Mouse (Mus musculus): ENCODE results near the gene Krtap5-3. TPM values are rescaled to one million over a fixed set of nuclear protein-coding genes. Genes with fewer than 3 reads are reported as not detected.
"Not testable (repeated sequence)": the region's sequence is repeated elsewhere in the genome, so short reads cannot be mapped to it uniquely, and the experiment has no call there.

The Krtap5-3 gene
- not detected for polyA plus RNA-seq (2012; fragmentation: generic; extraction: Trizol)

DNA sequence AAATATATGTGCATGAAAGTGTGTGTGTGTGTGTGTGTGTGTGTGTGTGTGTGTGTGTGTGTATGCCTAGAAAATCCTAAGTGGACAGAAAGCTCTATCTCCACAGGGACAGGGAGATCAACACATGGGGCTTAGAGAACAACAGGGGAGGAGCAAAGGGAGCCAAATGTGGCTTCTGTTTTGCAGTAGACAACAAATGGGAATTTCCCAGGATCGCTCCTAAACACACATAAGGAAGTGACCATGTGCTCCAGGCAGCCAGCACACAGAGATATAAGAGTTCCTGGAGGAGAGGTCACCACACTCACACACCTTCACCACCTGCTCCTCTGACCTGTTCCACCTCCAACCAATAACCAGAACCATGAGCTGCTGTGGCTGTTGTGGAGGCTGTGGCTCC is at the start of gene Krtap5-3:
Gene Krtap5-3 (plus strand): TSS at position 301 of the 400 bp plus-strand sequence.
- Histone ChIP-seq H3ac (ENCODE audit: control insufficient read depth, insufficient read length) (no peak within 1 kb of the TSS), H3K4me3 (no peak within 1 kb of the TSS), H3K36me3 (ENCODE audit: control insufficient read depth, insufficient read depth) (no peaks in the 10 kb centered on the region), H3K79me2 (ENCODE audit: control insufficient read depth, insufficient read depth) (no peaks in the 10 kb centered on the region), H3K4me2 (ENCODE audit: low read depth) (no peak within 1 kb of the TSS), H3K27me3 (ENCODE audit: control insufficient read depth, insufficient read depth, insufficient read length) (peaks cover 4% of the 10 kb centered on the region)
- TF ChIP-seq TCF12 (IDR thresholded peaks at IDR 0.05; ENCODE audit: insufficient read depth, poor library complexity, severe bottlenecking) = no peak
- no peak for TF ChIP-seq MAX (IDR thresholded peaks at IDR 0.05; ENCODE audit: low read depth)
- no peak for TF ChIP-seq USF1 (IDR thresholded peaks at IDR 0.05; ENCODE audit: low read depth)

DNA sequence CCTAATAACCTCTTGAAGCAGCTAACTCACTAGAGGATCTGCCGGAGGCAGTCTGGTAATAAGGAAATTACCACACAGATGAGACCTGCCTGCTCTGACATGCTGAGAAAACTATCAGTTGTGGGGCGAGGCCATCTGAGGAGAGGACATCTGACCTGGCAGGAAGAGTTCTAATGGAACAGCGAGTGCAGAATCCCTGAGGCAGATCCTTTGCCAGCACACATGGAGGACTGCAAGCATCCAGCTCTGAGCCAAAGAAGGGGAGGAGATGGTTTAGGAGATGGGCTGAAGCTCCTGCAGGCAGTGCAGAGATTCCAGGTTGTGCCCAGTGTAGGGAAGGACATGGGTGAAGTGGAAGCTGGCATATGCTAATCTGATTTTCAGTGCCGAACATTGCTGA is 49.0 kb upstream of the Krtap5-3 start:
- no peak overlapping the region for H3ac ChIP-seq (ENCODE audit: control insufficient read depth, insufficient read length)
- no peaks in the 10 kb centered on the region for H3K27me3 ChIP-seq (ENCODE audit: control insufficient read depth, insufficient read depth, insufficient read length)
- H3K36me3 ChIP-seq (ENCODE audit: control insufficient read depth, insufficient read depth) = no peaks in the 10 kb centered on the region
- TF ChIP-seq CEBPB (IDR thresholded peaks at IDR 0.05; ENCODE audit: insufficient read depth, poor library complexity, severe bottlenecking) = no peak
- TF ChIP-seq MAX (IDR thresholded peaks at IDR 0.05; ENCODE audit: low read depth) = no peak
- no peak overlapping the region for H3K4me3 ChIP-seq
- no peak overlapping the region for H3K4me2 ChIP-seq (ENCODE audit: low read depth)
- H3K79me2 ChIP-seq (ENCODE audit: control insufficient read depth, insufficient read depth) = no peaks in the 10 kb centered on the region

DNA sequence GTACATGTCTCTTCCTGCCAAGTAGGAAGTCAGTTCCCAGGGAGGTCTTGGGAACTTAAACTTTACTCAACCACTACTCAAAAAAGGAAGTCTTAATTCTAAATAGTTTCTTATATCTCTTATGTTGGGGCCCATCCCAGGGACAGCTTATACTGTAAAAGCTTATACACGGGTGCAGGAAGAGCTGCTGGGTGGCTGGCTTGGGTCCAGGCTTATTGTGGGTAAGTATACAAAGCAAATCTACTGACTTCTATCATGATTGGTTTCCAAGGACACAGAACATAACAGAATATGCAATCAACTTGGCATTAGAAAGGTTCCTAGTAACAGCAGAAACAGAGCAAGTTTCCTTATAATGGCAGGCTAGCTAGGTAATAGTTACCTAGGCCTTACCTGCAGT is 45.9 kb upstream of the Krtap5-3 start:
- Histone ChIP-seq H3K4me2 (ENCODE audit: low read depth) (no peak overlapping the region), H3K27me3 (ENCODE audit: control insufficient read depth, insufficient read depth, insufficient read length) (peaks cover 17% of the 10 kb centered on the region), H3ac (ENCODE audit: control insufficient read depth, insufficient read length) (no peak overlapping the region), H3K79me2 (ENCODE audit: control insufficient read depth, insufficient read depth) (no peaks in the 10 kb centered on the region), H3K36me3 (ENCODE audit: control insufficient read depth, insufficient read depth) (no peaks in the 10 kb centered on the region), H3K4me3 (no peak overlapping the region)
- TF ChIP-seq REST (IDR thresholded peaks at IDR 0.05; ENCODE audit: insufficient read depth, insufficient read length) = no peak
- no peak for TF ChIP-seq CEBPB (IDR thresholded peaks at IDR 0.05; ENCODE audit: insufficient read depth, poor library complexity, severe bottlenecking)
- TF ChIP-seq E2F4 (IDR thresholded peaks at IDR 0.05; ENCODE audit: insufficient read depth) = no peak
- no peak for TF ChIP-seq MAX (IDR thresholded peaks at IDR 0.05; ENCODE audit: low read depth)
- no peak for TF ChIP-seq POLR2A (IDR thresholded peaks at IDR 0.05; ENCODE audit: insufficient read length, low read depth)
- no peak for TF ChIP-seq POLR2AphosphoS2 (IDR thresholded peaks at IDR 0.05; ENCODE audit: insufficient read length, low read depth)
- no peak for TF ChIP-seq SRF (IDR thresholded peaks at IDR 0.05; ENCODE audit: control insufficient read depth, insufficient read length, low read depth)
- TF ChIP-seq MYOG (IDR thresholded peaks at IDR 0.05; ENCODE audit: control insufficient read depth in 1 of 3, insufficient read depth in 1 of 3, insufficient read length in 2 of 3, low read depth in 2 of 3) = no peak
- TF ChIP-seq USF1 (IDR thresholded peaks at IDR 0.05; ENCODE audit: low read depth) = no peak
- TF ChIP-seq TCF3 (IDR thresholded peaks at IDR 0.05; ENCODE audit: insufficient read length, low read depth) = no peak
- no peak for TF ChIP-seq MYOD1 (IDR thresholded peaks at IDR 0.05; ENCODE audit: control insufficient read depth in 1 of 3, insufficient read length in 2 of 3, low read depth in 2 of 3)
- TF ChIP-seq TCF12 (IDR thresholded peaks at IDR 0.05; ENCODE audit: insufficient read depth, poor library complexity, severe bottlenecking) = no peak

GRCm38 (mm10) chr7:142157013-142157412 is 44.2 kb upstream of the Krtap5-3 start, which contains the start of gene Gm29735:
TSS of gene Gm29735 (minus strand) at chr7:142157113.
- H3K27me3 ChIP-seq (ENCODE audit: control insufficient read depth, insufficient read depth, insufficient read length) = peaks cover 25% of the 10 kb centered on the region
- not testable (repeated sequence) for H3K4me2 ChIP-seq (ENCODE audit: low read depth); H3K79me2 ChIP-seq (ENCODE audit: control insufficient read depth, insufficient read depth); H3ac ChIP-seq (ENCODE audit: control insufficient read depth, insufficient read length); H3K4me3 ChIP-seq; H3K36me3 ChIP-seq (ENCODE audit: control insufficient read depth, insufficient read depth)

DNA sequence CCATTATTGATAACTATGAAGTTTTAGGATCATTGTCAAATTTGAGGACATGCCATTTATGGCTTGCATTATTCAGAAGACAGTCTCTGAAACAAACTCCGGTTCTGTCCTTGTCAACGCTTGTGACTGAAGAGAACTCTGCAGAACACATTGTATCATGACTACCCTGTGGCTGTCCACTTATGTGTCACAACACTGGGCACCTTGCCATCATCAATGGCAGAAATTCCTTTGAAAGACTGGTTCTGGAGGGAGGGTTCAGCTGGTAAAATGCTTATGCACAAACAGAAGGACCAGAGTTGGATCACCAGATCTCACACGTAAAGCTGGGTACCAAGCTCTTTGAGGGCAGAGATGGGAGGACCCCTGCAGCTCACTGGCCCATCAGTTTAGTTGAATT is 41.8 kb upstream of the Krtap5-3 start:
- Histone ChIP-seq H3K36me3 (ENCODE audit: control insufficient read depth, insufficient read depth) (no peaks in the 10 kb centered on the region), H3K27me3 (ENCODE audit: control insufficient read depth, insufficient read depth, insufficient read length) (peaks cover 25% of the 10 kb centered on the region), H3ac (ENCODE audit: control insufficient read depth, insufficient read length) (no peak overlapping the region), H3K4me3 (no peak overlapping the region), H3K79me2 (ENCODE audit: control insufficient read depth, insufficient read depth) (no peaks in the 10 kb centered on the region), H3K4me2 (ENCODE audit: low read depth) (no peak overlapping the region)
- TF ChIP-seq SRF (IDR thresholded peaks at IDR 0.05; ENCODE audit: control insufficient read depth, insufficient read length, low read depth) (no peak), CEBPB (IDR thresholded peaks at IDR 0.05; ENCODE audit: insufficient read depth, poor library complexity, severe bottlenecking) (no peak), MYOD1 (IDR thresholded peaks at IDR 0.05; ENCODE audit: control insufficient read depth in 1 of 3, insufficient read length in 2 of 3, low read depth in 2 of 3) (no peak), POLR2AphosphoS2 (IDR thresholded peaks at IDR 0.05; ENCODE audit: insufficient read length, low read depth) (no peak), USF1 (IDR thresholded peaks at IDR 0.05; ENCODE audit: low read depth) (no peak), E2F4 (IDR thresholded peaks at IDR 0.05; ENCODE audit: insufficient read depth) (no peak), MAX (IDR thresholded peaks at IDR 0.05; ENCODE audit: low read depth) (no peak), TCF12 (IDR thresholded peaks at IDR 0.05; ENCODE audit: insufficient read depth, poor library complexity, severe bottlenecking) (no peak), REST (IDR thresholded peaks at IDR 0.05; ENCODE audit: insufficient read depth, insufficient read length) (no peak), POLR2A (IDR thresholded peaks at IDR 0.05; ENCODE audit: insufficient read length, low read depth) (no peak)

DNA sequence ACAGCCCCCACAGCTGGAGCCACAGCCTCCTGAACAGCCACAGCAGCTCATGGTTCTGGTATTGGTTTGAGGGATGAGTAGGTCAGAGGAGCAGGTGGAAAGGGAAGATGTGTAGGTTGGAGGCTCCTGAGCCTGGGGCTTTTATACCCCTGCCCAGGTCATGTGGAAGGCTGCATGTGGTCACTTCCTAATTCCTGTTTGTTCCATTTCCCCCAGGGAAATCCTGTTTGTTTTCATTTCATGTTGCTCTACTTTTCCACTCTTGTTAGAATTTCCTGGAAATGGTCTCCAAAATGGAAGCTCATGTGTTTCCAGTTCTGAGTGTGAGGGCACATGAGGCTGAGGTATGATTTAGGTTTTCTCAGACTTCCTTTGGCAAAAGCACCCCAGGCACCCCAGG is 35.5 kb upstream of the Krtap5-3 start, which contains the start of gene Gm4553:
Gene Gm4553 (minus strand): TSS at position 101 of the 400 bp plus-strand sequence.
- not testable (repeated sequence) for H3K79me2 ChIP-seq (ENCODE audit: control insufficient read depth, insufficient read depth); H3K27me3 ChIP-seq (ENCODE audit: control insufficient read depth, insufficient read depth, insufficient read length); H3K36me3 ChIP-seq (ENCODE audit: control insufficient read depth, insufficient read depth); H3K4me2 ChIP-seq (ENCODE audit: low read depth); H3ac ChIP-seq (ENCODE audit: control insufficient read depth, insufficient read length); H3K4me3 ChIP-seq

All from myocyte (in vitro differentiated cells).